Mouse (Mus musculus) heart, postnatal 0 days (tissue): ENCODE measurements around the gene Tspo2.

Source experiments
- CTCF ChIP-seq: IDR thresholded peaks from 2 replicates; pipeline ENCODE4 v1.5.1; 2016; ENCODE audit warnings: antibody characterized with exemption, control low read depth, low read depth
- EP300 ChIP-seq: IDR thresholded peaks from 2 replicates; pipeline ENCODE4 v1.6.1; 2016; ENCODE audit warnings: antibody characterized with exemption, low read depth

GRCm38 (mm10) chr17:48426991-48427750 lies 24.2 kb downstream of the Tspo2 start:
- TF ChIP-seq CTCF (no peak), EP300 (peak; percentile 42; the same call in 1 of the 2 replicates)
